Mouse (Mus musculus): ENCODE results near the gene Bahcc1. TPM values are rescaled to one million over a fixed set of nuclear protein-coding genes. Genes with fewer than 3 reads are reported as not detected.

Gene Bahcc1
- total and polyA plus RNA-seq, 2 experiments from 2014 or later: 6.5 to 26.5 TPM

DNA sequence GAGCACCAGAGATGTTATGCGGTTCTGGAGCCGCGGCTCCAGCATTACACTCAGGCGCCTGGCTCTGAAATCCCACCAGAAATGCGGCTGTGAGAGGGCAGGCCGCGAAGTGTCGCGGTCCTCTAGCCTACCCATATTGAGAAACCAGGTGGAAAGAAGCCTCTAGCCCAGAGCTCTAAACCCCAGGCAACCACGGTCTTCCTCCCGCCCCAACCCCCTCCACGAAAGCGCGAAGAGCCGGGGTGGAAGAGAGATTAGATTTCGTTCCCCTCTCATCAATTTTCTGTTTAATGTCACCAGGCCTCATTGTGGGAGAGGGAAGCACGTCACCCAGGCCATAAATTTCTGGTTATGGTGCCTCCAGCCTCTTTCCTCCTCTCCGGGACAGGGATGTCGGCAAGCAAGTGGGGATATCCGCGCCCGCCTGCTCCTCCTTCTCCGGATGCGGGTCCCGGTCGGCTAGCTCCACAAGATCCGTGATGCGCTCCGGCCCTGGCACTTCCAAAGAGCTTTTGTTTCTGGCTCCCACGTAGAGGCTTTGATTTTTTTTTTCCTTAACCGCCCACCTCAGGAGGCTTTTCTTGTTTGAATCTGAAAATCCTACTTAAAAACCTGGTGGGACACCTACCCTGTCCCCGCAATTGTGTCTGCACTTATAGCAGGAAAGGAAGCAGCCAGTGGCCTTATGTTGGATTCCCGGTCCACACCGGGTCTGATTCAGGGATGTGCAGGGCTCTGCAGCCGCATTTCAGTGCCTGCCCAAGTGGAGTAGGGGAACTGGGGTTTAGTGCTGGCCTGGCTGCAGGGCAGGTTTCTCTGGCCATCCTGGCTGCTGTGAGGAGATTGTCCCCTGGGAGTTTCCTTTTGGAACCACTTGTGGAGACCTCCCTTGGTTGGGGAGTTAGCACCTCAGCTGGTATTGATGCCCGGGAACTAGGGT lies 7.2 kb upstream of the Bahcc1 start:
- ATAC-seq (no peak), DNase-seq (peak; percentile 60)
- Histone ChIP-seq H3K27ac (ENCODE audit: low read depth, low read length) (no peak overlapping the region), H3K4me2 (ENCODE audit: low read depth) (peak overlapping the region; percentile 41), H3K4me1 (ENCODE audit: insufficient read depth) (peaks cover 36% of the 10 kb centered on the region), H3K9me3 (ENCODE audit: low read length) (no peaks in the 10 kb centered on the region), H3K36me3 (ENCODE audit: insufficient read depth) (no peaks in the 10 kb centered on the region), H3K4me3 (ENCODE audit: low read depth, low read length) (peak overlapping the region; percentile 9; the same call in 1 of the 2 replicates), H3K27me3 (ENCODE audit: insufficient read depth, low read length) (no peaks in the 10 kb centered on the region), H3K9ac (peak overlapping the region; percentile 40)
- WGBS: 28% methylated on average over 36 of the region's 36 CpGs
- TF ChIP-seq CTCF (IDR thresholded peaks at IDR 0.05; ENCODE audit: low read depth): no peak

GRCm38 (mm10) chr11:120226421-120227280 lies 6.1 kb upstream of the Bahcc1 start:
- Histone ChIP-seq H3K4me1 (ENCODE audit: insufficient read depth) (peaks cover 36% of the 10 kb centered on the region), H3K36me3 (ENCODE audit: insufficient read depth) (no peaks in the 10 kb centered on the region), H3K9ac (no peak overlapping the region), H3K4me2 (ENCODE audit: low read depth) (no peak overlapping the region), H3K4me3 (ENCODE audit: low read depth, low read length) (no peak overlapping the region), H3K27me3 (ENCODE audit: insufficient read depth, low read length) (no peaks in the 10 kb centered on the region), H3K27ac (ENCODE audit: low read depth, low read length) (0 out of 2 replicates have a peak overlapping the region, but pooled peaks have one; percentile 22), H3K9me3 (ENCODE audit: low read length) (no peaks in the 10 kb centered on the region)
- TF ChIP-seq CTCF (IDR thresholded peaks at IDR 0.05; ENCODE audit: low read depth): no peak
- ATAC-seq (no peak), DNase-seq (no peak)
- WGBS: 78% methylated on average over 12 of the region's 12 CpGs

DNA sequence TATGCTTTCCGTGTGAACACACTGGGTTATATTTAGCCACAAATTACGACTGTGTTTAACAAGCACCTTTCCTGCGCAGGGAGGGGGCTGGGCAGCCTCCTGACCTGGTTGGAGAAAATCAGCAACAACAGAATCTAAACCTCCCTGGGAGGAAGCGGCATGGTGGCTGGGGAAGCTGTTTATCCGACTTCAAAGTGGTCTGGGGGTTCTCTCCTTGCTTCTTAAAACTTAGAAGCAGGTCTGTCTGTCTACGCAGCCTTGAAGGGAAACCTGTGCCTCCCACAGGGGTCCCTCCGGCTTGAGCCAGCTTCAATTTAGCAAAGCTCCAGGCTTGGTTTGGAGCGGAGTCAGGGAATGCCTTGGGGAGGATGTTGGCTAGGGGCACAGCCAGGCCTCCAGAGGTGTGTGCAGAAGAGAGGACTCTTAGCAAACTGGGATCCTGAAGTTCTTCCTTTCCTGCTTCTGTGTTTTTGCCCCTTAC lies 5.1 kb upstream of the Bahcc1 start:
- 47% methylated on average over 8 of the region's 8 CpGs for WGBS

GRCm38 (mm10) chr11:120228116-120228890 lies 4.4 kb upstream of the Bahcc1 start:
- no peaks in the 10 kb centered on the region for H3K27me3 ChIP-seq (ENCODE audit: insufficient read depth, low read length)
- TF ChIP-seq CTCF (IDR thresholded peaks at IDR 0.05; ENCODE audit: low read depth): no peak

More for the DNA sequence above, 5.1 kb upstream of the Bahcc1 start:
- no peak for TF ChIP-seq CTCF (IDR thresholded peaks at IDR 0.05; ENCODE audit: low read depth)
- ATAC-seq: no peak
- no peak overlapping the region for H3K4me2 ChIP-seq (ENCODE audit: low read depth)
- H3K27me3 ChIP-seq (ENCODE audit: insufficient read depth, low read length): no peaks in the 10 kb centered on the region
- 0 out of 2 replicates have a peak overlapping the region, but pooled peaks have one; percentile 22 for H3K27ac ChIP-seq (ENCODE audit: low read depth, low read length)
- 0 out of 2 replicates have a peak overlapping the region, but pooled peaks have one; percentile 3 for H3K9ac ChIP-seq
- no peak for DNase-seq
- no peak overlapping the region for H3K4me3 ChIP-seq (ENCODE audit: low read depth, low read length)
- H3K9me3 ChIP-seq (ENCODE audit: low read length): no peaks in the 10 kb centered on the region
- peaks cover 36% of the 10 kb centered on the region for H3K4me1 ChIP-seq (ENCODE audit: insufficient read depth)
- no peaks in the 10 kb centered on the region for H3K36me3 ChIP-seq (ENCODE audit: insufficient read depth)

GRCm38 (mm10) chr11:120228911-120229437 lies 3.8 kb upstream of the Bahcc1 start:
- ATAC-seq: no peak
- Histone ChIP-seq H3K27me3 (ENCODE audit: insufficient read depth, low read length) (no peaks in the 10 kb centered on the region), H3K9me3 (ENCODE audit: low read length) (no peaks in the 10 kb centered on the region), H3K27ac (ENCODE audit: low read depth, low read length) (no peak overlapping the region), H3K4me1 (ENCODE audit: insufficient read depth) (peaks cover 36% of the 10 kb centered on the region), H3K36me3 (ENCODE audit: insufficient read depth) (no peaks in the 10 kb centered on the region), H3K9ac (0 out of 2 replicates have a peak overlapping the region, but pooled peaks have one; percentile 4), H3K4me2 (ENCODE audit: low read depth) (peak overlapping the region; percentile 86), H3K4me3 (ENCODE audit: low read depth, low read length) (peak overlapping the region; percentile 94)
- peak; percentile 24; the same call in 1 of the 2 replicates for TF ChIP-seq CTCF (IDR thresholded peaks at IDR 0.05; ENCODE audit: low read depth)
- WGBS: 15% methylated on average over 7 of the region's 7 CpGs
- no peak for DNase-seq

More at GRCm38 (mm10) chr11:120228116-120228890, 4.4 kb upstream of the Bahcc1 start:
- DNase-seq (no peak), ATAC-seq (no peak)
- Histone ChIP-seq H3K4me2 (ENCODE audit: low read depth) (peak overlapping the region; percentile 86), H3K36me3 (ENCODE audit: insufficient read depth) (no peaks in the 10 kb centered on the region), H3K9ac (0 out of 2 replicates have a peak overlapping the region, but pooled peaks have one; percentile 4), H3K4me1 (ENCODE audit: insufficient read depth) (peaks cover 36% of the 10 kb centered on the region), H3K4me3 (ENCODE audit: low read depth, low read length) (no peak overlapping the region), H3K9me3 (ENCODE audit: low read length) (no peaks in the 10 kb centered on the region), H3K27ac (ENCODE audit: low read depth, low read length) (no peak overlapping the region)
- 53% methylated on average over 9 of the region's 9 CpGs for WGBS

Data from forebrain, postnatal 0 days (tissue).